Comparison of ENCODE assay signal across 20 mouse cellular contexts in the genomic region with DNA sequence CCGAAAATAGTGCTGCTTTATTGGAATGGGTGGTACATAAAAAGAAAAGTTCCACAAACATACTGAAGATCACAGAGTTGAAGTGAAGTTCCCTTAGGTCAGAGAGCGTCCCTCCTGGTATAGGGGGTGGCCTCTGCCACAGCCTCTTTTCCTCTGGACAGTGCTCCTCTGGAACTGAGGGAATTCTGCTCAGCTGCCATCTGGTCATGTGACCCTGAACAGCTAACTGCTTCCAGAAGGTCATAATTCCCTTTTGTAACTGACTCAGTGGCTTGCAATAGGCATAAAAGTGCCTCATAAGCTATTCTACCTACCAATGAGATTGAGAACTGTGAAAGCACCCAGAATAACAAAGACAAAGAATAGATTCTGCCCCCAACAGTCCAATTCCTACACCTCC.
A peak's percentile ranks its signal among the peaks of the same experiment; 100 is the strongest.
DNase-seq lines count a peak whose midpoint lies in the region.
"Had no signal": no experiment of that assay in that cellular context is flagged by ENCODE, and none has a peak within 500 bp of the region (broad histone marks: within the 10 kb centered on the region; RNA-seq: fewer than 3 reads in every experiment).

No protein-coding gene starts in this region.

- H3K4me3 ChIP-seq in embryonic facial prominence, embryonic 10.5 days: no peak overlapping the region
- no peak overlapping the region for H3K4me3 ChIP-seq in limb, embryonic 10.5 days
- H3K4me3 ChIP-seq: embryonic facial prominence, embryonic 12.5 days; embryonic facial prominence, embryonic 15.5 days; heart, adult 2 months; heart, embryonic 10.5 days; heart, embryonic 13.5 days; hindbrain, embryonic 12.5 days; hindbrain, embryonic 15.5 days had no signal

- H3K9me3 ChIP-seq in embryonic facial prominence, embryonic 10.5 days: no peaks in the 10 kb centered on the region
- no peaks in the 10 kb centered on the region for H3K9me3 ChIP-seq in limb, embryonic 10.5 days (replicated peaks)
- H3K9me3 ChIP-seq: embryonic facial prominence, embryonic 12.5 days; embryonic facial prominence, embryonic 15.5 days; heart, embryonic 10.5 days; heart, embryonic 13.5 days; hindbrain, embryonic 12.5 days; hindbrain, embryonic 15.5 days had no signal

- H3K27me3 ChIP-seq in embryonic facial prominence, embryonic 10.5 days (replicated peaks; ENCODE audit: low read depth, poor library complexity, severe bottlenecking): no peaks in the 10 kb centered on the region
- no peaks in the 10 kb centered on the region for H3K27me3 ChIP-seq in limb, embryonic 10.5 days (ENCODE audit: low read depth, poor library complexity, severe bottlenecking)
- H3K27me3 ChIP-seq: embryonic facial prominence, embryonic 12.5 days; embryonic facial prominence, embryonic 15.5 days; heart, embryonic 13.5 days; hindbrain, embryonic 12.5 days; hindbrain, embryonic 15.5 days had no signal

- 64% methylated on average over 2 of the region's 2 CpGs for WGBS in embryonic facial prominence, embryonic 10.5 days
- 62% methylated on average over 2 of the region's 2 CpGs for WGBS in limb, embryonic 10.5 days

- no peak overlapping the region for H3K27ac ChIP-seq in embryonic facial prominence, embryonic 10.5 days (replicated peaks)
- no peak overlapping the region for H3K27ac ChIP-seq in limb, embryonic 10.5 days
- H3K27ac ChIP-seq: embryonic facial prominence, embryonic 12.5 days; embryonic facial prominence, embryonic 15.5 days; heart, adult 2 months; heart, embryonic 10.5 days; heart, embryonic 13.5 days; hindbrain, embryonic 12.5 days; hindbrain, embryonic 15.5 days had no signal

- DNase-seq in embryo, embryonic 10 days (ENCODE audit: low spot score): peak; percentile 33
- DNase-seq in embryo, embryonic 9.5 days (ENCODE audit: extremely low spot score): no peak
- DNase-seq in embryonic facial prominence, embryonic 10.5 days (ENCODE audit: low spot score): peak; percentile 26
- DNase-seq in limb, embryonic 10.5 days (ENCODE audit: low spot score): peak; percentile 58
- DNase-seq in adrenal gland, postnatal 10 days: no peak
- DNase-seq in layer of hippocampus, postnatal 10 days (ENCODE audit: low spot score in 2 of 2): no peak
- DNase-seq: adrenal gland, adult 8-10 months; adrenal gland, postnatal 36 days; cerebellum, adult 2 months; cerebellum, adult 9-11 months; cerebellum, postnatal 25 days; forebrain, postnatal 0 days; gastrocnemius, postnatal 25 days; heart, adult 2 months had no signal

- no peaks in the 10 kb centered on the region for H3K36me3 ChIP-seq in embryonic facial prominence, embryonic 10.5 days (replicated peaks)
- H3K36me3 ChIP-seq in limb, embryonic 10.5 days: no peaks in the 10 kb centered on the region
- H3K36me3 ChIP-seq: embryonic facial prominence, embryonic 12.5 days; embryonic facial prominence, embryonic 15.5 days; heart, embryonic 10.5 days; heart, embryonic 13.5 days; hindbrain, embryonic 12.5 days; hindbrain, embryonic 15.5 days had no signal

- peaks cover 16% of the 10 kb centered on the region for H3K4me1 ChIP-seq in embryonic facial prominence, embryonic 10.5 days
- H3K4me1 ChIP-seq in limb, embryonic 10.5 days: peaks cover 36% of the 10 kb centered on the region
- H3K4me1 ChIP-seq: embryonic facial prominence, embryonic 15.5 days; heart, embryonic 10.5 days; hindbrain, embryonic 12.5 days; hindbrain, embryonic 15.5 days had no signal

Comparison
In these comparisons a context has a peak if more than half of its experiments do, and no peak if none do; other contexts are left out.
1. DNase-seq: peak in embryo, embryonic 10 days (single experiment), embryonic facial prominence, embryonic 10.5 days (single experiment) and limb, embryonic 10.5 days (single experiment); none in embryo, embryonic 9.5 days (single experiment), adrenal gland, postnatal 10 days (single experiment) and layer of hippocampus, postnatal 10 days (0 of 2).